Mouse (Mus musculus) MEL (cell line): ENCODE measurements around the gene Adm2. TPM values are rescaled to one million over a fixed set of nuclear protein-coding genes. Genes with fewer than 3 reads are reported as not detected.

Source experiments
- DNase-seq: peaks from one replicate; pipeline ENCODE4 v3.0.0; 2011; ENCODE audit warnings: low read depth, low spot score
- H3K27ac ChIP-seq: 2 replicates; pipeline ENCODE4 v1.5.1; 2012; ENCODE audit warnings: low read depth, mild to moderate bottlenecking, control low read depth, low read length, moderate library complexity; ENCODE audit not compliant: control insufficient read depth
- H3K27me3 ChIP-seq, 2 experiments: fragments of 150-350 bp in 1 of 2; sonication (generic) in 1 of 2; 2 replicates each; pipeline ENCODE4 v1.6.1; 2012; ENCODE audit warnings: low read length in 2 of 2, mild to moderate bottlenecking in 2 of 2, improper control_type of control experiment in 1 of 2, moderate library complexity in 1 of 2; ENCODE audit not compliant: insufficient read depth in 2 of 2, control insufficient read depth in 1 of 2
- H3K36me3 ChIP-seq, 2 experiments: 2 replicates each; pipeline ENCODE4 v1.6.1; 2012 to 2014; ENCODE audit warnings: low read length in 2 of 2, improper control_type of control experiment in 1 of 2, inconsistent platforms in 1 of 2, mild to moderate bottlenecking in 1 of 2; ENCODE audit not compliant: insufficient read depth in 2 of 2, control insufficient read depth in 1 of 2
- H3K4me1 ChIP-seq, 2 experiments: fragments of 150-350 bp in 1 of 2; sonication (generic) in 1 of 2; 2 replicates each; pipeline ENCODE4 v1.6.1; 2012; ENCODE audit warnings: low read length in 2 of 2, improper control_type of control experiment in 1 of 2, mild to moderate bottlenecking in 1 of 2; ENCODE audit not compliant: insufficient read depth in 2 of 2, control insufficient read depth in 1 of 2
- H3K4me3 ChIP-seq, 2 experiments: fragments of 150-350 bp in 1 of 2; sonication (generic) in 1 of 2; 2 replicates each; pipeline ENCODE4 v1.5.1; 2012; ENCODE audit warnings: low read depth in 2 of 2, low read length in 2 of 2, mild to moderate bottlenecking in 2 of 2, moderate library complexity in 2 of 2, control low read depth in 1 of 2, improper control_type of control experiment in 1 of 2; ENCODE audit not compliant: control insufficient read depth in 1 of 2, insufficient read depth in 1 of 2
- H3K79me2 ChIP-seq: 2 replicates; pipeline ENCODE4 v1.6.1; 2012; ENCODE audit warnings: mild to moderate bottlenecking, low read length, moderate library complexity; ENCODE audit not compliant: control insufficient read depth, poor library complexity, insufficient read depth
- H3K9ac ChIP-seq: 2 replicates; pipeline ENCODE4 v1.6.1; 2012; ENCODE audit warnings: low read depth, mild to moderate bottlenecking, control low read depth, low read length, moderate library complexity; ENCODE audit not compliant: control insufficient read depth, poor library complexity, severe bottlenecking
- H3K9me3 ChIP-seq: fragments of 150-350 bp; sonication (generic); replicated peaks from 2 replicates; pipeline ENCODE4 v1.6.1; 2012; ENCODE audit warnings: mild to moderate bottlenecking, low read length, improper control_type of control experiment, moderate library complexity; ENCODE audit not compliant: insufficient read depth
- BHLHE40 ChIP-seq: IDR thresholded peaks from 2 replicates; pipeline ENCODE4 v1.6.1; 2012; ENCODE audit warnings: low read depth, mild to moderate bottlenecking, inconsistent platforms, low read length, improper control_type of control experiment, borderline replicate concordance
- CHD1 ChIP-seq: IDR thresholded peaks from 2 replicates; pipeline ENCODE4 v1.6.1; 2012; ENCODE audit warnings: low read depth, mild to moderate bottlenecking, inconsistent platforms, low read length, improper control_type of control experiment
- CTCF ChIP-seq, 3 experiments: IDR thresholded peaks in 2 of 3; conservative IDR thresholded peaks in 1 of 3; 2 replicates each; pipeline ENCODE4 v1.5.1; 2011 to 2012; ENCODE audit warnings: low read length in 3 of 3, low read depth in 2 of 3, mild to moderate bottlenecking in 2 of 3, improper control_type of control experiment in 1 of 3, inconsistent platforms in 1 of 3, mixed read lengths in 1 of 3, moderate library complexity in 1 of 3; ENCODE audit not compliant: control insufficient read depth in 1 of 3, insufficient read depth in 1 of 3, poor library complexity in 1 of 3, severe bottlenecking in 1 of 3
- E2F4 ChIP-seq: IDR thresholded peaks from 2 replicates; pipeline ENCODE4 v1.6.1; 2011; ENCODE audit warnings: low read depth, low read length, improper control_type of control experiment, borderline replicate concordance
- EP300 ChIP-seq, 2 experiments: IDR thresholded peaks; 2 replicates each; pipeline ENCODE4 v1.6.1; 2011; ENCODE audit warnings: improper control_type of control experiment in 2 of 2, low read length in 2 of 2, low read depth in 1 of 2, mild to moderate bottlenecking in 1 of 2
- ETS1 ChIP-seq: IDR thresholded peaks from 2 replicates; pipeline ENCODE4 v1.6.1; 2012; ENCODE audit warnings: low read depth, mild to moderate bottlenecking, inconsistent platforms, low read length, improper control_type of control experiment, moderate library complexity
- GATA1 ChIP-seq: IDR thresholded peaks from 2 replicates; pipeline ENCODE4 v1.6.1; 2011; ENCODE audit warnings: low read depth, low read length, improper control_type of control experiment
- JUND ChIP-seq: IDR thresholded peaks from 2 replicates; pipeline ENCODE4 v1.6.1; 2011; ENCODE audit warnings: low read depth, mild to moderate bottlenecking, improper control_type of control experiment, low read length
- MAFK ChIP-seq: IDR thresholded peaks from 2 replicates; pipeline ENCODE4 v1.6.1; 2011; ENCODE audit warnings: low read depth, mild to moderate bottlenecking, low read length, improper control_type of control experiment, borderline replicate concordance
- MAX ChIP-seq: IDR thresholded peaks from 2 replicates; pipeline ENCODE4 v1.6.1; 2011; ENCODE audit warnings: low read length, improper control_type of control experiment
- MEF2A ChIP-seq: IDR thresholded peaks from 2 replicates; pipeline ENCODE4 v1.6.1; 2014; ENCODE audit warnings: low read depth, mild to moderate bottlenecking, inconsistent platforms, low read length, improper control_type of control experiment; ENCODE audit not compliant: poor library complexity, insufficient replicate concordance, severe bottlenecking; ENCODE audit errors: extremely low read depth
- MYB ChIP-seq: IDR thresholded peaks from 2 replicates; pipeline ENCODE4 v1.6.1; 2011; ENCODE audit warnings: mild to moderate bottlenecking, low read depth, low read length, improper control_type of control experiment
- MYC ChIP-seq: IDR thresholded peaks from 2 replicates; pipeline ENCODE4 v1.6.1; 2011; ENCODE audit warnings: low read depth, mild to moderate bottlenecking, low read length, improper control_type of control experiment, moderate library complexity
- NRF1 ChIP-seq: IDR thresholded peaks from 2 replicates; pipeline ENCODE4 v1.6.1; 2014; ENCODE audit warnings: low read depth, mild to moderate bottlenecking, inconsistent platforms, low read length, improper control_type of control experiment, moderate library complexity; ENCODE audit not compliant: poor library complexity, insufficient read depth, severe bottlenecking
- POLR2A ChIP-seq, 2 experiments: IDR thresholded peaks; 2 replicates each; pipeline ENCODE4 v1.6.1; 2011 to 2012; ENCODE audit warnings: low read length in 2 of 2, mild to moderate bottlenecking in 2 of 2, control low read depth in 1 of 2, improper control_type of control experiment in 1 of 2, low read depth in 1 of 2, moderate library complexity in 1 of 2; ENCODE audit not compliant: control insufficient read depth in 1 of 2, insufficient read depth in 1 of 2, poor library complexity in 1 of 2
- POLR2AphosphoS5 ChIP-seq: IDR thresholded peaks from 2 replicates; pipeline ENCODE4 v1.6.1; 2012; ENCODE audit warnings: low read depth, borderline replicate concordance, mild to moderate bottlenecking, inconsistent platforms, low read length, moderate library complexity, mixed read lengths
- RAD21 ChIP-seq: IDR thresholded peaks from 2 replicates; pipeline ENCODE4 v1.6.1; 2011; ENCODE audit warnings: mild to moderate bottlenecking, low read depth, low read length, improper control_type of control experiment
- RCOR1 ChIP-seq: IDR thresholded peaks from 2 replicates; pipeline ENCODE4 v1.6.1; 2012; ENCODE audit warnings: low read depth, mild to moderate bottlenecking, inconsistent platforms, low read length, improper control_type of control experiment
- SIN3A ChIP-seq: IDR thresholded peaks from 2 replicates; pipeline ENCODE4 v1.6.1; 2012; ENCODE audit warnings: low read length, improper control_type of control experiment, inconsistent platforms
- UBTF ChIP-seq: IDR thresholded peaks from 2 replicates; pipeline ENCODE4 v1.6.1; 2012; ENCODE audit warnings: low read depth, mild to moderate bottlenecking, inconsistent platforms, low read length, improper control_type of control experiment, moderate library complexity, borderline replicate concordance; ENCODE audit not compliant: insufficient read depth
- USF1 ChIP-seq: IDR thresholded peaks from 2 replicates; pipeline ENCODE4 v1.6.1; 2014; ENCODE audit warnings: low read depth, mild to moderate bottlenecking, inconsistent platforms, low read length, improper control_type of control experiment, moderate library complexity
- USF2 ChIP-seq, 2 experiments: IDR thresholded peaks; 2 replicates each; pipeline ENCODE4 v1.6.1; 2011 to 2012; ENCODE audit warnings: improper control_type of control experiment in 2 of 2, low read length in 2 of 2, borderline replicate concordance in 1 of 2, inconsistent platforms in 1 of 2, low read depth in 1 of 2, mild to moderate bottlenecking in 1 of 2; ENCODE audit not compliant: insufficient read depth in 1 of 2
- ZKSCAN1 ChIP-seq: IDR thresholded peaks from 2 replicates; pipeline ENCODE4 v1.6.1; 2012; ENCODE audit warnings: low read depth, mild to moderate bottlenecking, inconsistent platforms, low read length, improper control_type of control experiment, moderate library complexity
- ZMIZ1 ChIP-seq: IDR thresholded peaks from 2 replicates; pipeline ENCODE4 v1.6.1; 2012; ENCODE audit warnings: low read depth, mild to moderate bottlenecking, inconsistent platforms, low read length, improper control_type of control experiment, moderate library complexity
- ZNF384 ChIP-seq: IDR thresholded peaks from 2 replicates; pipeline ENCODE4 v1.6.1; 2012; ENCODE audit warnings: low read depth, mild to moderate bottlenecking, inconsistent platforms, low read length, improper control_type of control experiment
- polyA plus RNA-seq, 2 experiments: library from polyadenylated mRNA; stranded (reverse) in 1 of 2; unstranded in 1 of 2; fragments of >175 nt in 1 of 2; fragments of >200 nt in 1 of 2; gene quantifications; 2 replicates each; pipeline versions ENCODE4 v1.2.1 to v1.2.4; 2012; ENCODE audit warnings: low replicate concordance in 2 of 2, low read depth in 1 of 2; ENCODE audit not compliant: insufficient read length in 2 of 2, insufficient read depth in 1 of 2, missing spikeins in 1 of 2
- total RNA-seq: library from RNA; depleted of rRNA; stranded (reverse); fragments of 300-350 nt; gene quantifications from 2 replicates; pipeline ENCODE4 v1.2.3, GENCODE M21; 2012

The Adm2 gene
- total and polyA plus RNA-seq, 3 experiments, result 1.4 to 18.2 TPM; not detected in 1

DNA sequence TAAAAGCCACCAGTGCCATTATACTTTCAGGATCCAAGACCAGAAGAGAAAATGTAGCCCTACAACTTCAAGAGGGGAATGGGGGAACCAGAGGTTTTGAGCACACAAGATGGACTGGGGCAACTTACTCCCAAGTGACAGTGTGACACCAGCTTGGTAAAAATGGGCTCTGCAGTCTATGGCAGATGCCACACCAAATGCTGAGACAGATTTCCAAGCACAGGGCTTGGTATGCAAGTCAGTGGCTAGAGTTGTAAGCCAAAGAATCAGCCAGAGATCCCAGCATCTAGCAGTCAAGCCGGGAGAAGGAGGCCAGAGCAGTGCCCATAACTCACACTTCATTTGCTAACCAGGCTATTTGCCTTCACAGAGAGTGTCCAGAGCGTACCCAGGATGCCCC lies 24.8 kb upstream of the Adm2 start:
- Histone ChIP-seq H3K4me3 (no peak overlapping the region), H3K9ac (no peak overlapping the region), H3K36me3 (peaks cover 0 to 2% of the 10 kb centered on the region in 2 experiments; a peak in 2 of 4 replicates), H3K27ac (no peak overlapping the region), H3K9me3 (no peaks in the 10 kb centered on the region), H3K79me2 (no peaks in the 10 kb centered on the region), H3K4me1 (no peaks in the 10 kb centered on the region), H3K27me3 (no peaks in the 10 kb centered on the region)
- DNase-seq, result no peak
- no peak for TF ChIP-seq NRF1

GRCm38 (mm10) chr15:89300180-89300579 lies 22.3 kb upstream of the Adm2 start:
- H3K79me2 ChIP-seq, result no peaks in the 10 kb centered on the region
- no peak for DNase-seq
- H3K4me1 ChIP-seq, result no peaks in the 10 kb centered on the region
- peaks cover 0 to 2% of the 10 kb centered on the region in 2 experiments; a peak in 1 of 4 replicates for H3K36me3 ChIP-seq
- no peak overlapping the region for H3K4me3 ChIP-seq
- H3K9ac ChIP-seq, result no peak overlapping the region
- TF ChIP-seq GATA1, result no peak
- no peak for TF ChIP-seq MAX
- TF ChIP-seq ETS1, result no peak
- TF ChIP-seq RAD21, result no peak
- TF ChIP-seq ZKSCAN1, result no peak
- TF ChIP-seq NRF1, result no peak
- no peak for TF ChIP-seq ZMIZ1
- TF ChIP-seq MYB, result no peak
- TF ChIP-seq EP300 (IDR thresholded peaks at IDR 0.05; ENCODE audit: low read depth in 1 of 2, low read length in 2 of 2), result no peak
- no peak for TF ChIP-seq CHD1
- no peak for TF ChIP-seq RCOR1
- TF ChIP-seq MYC, result no peak
- no peaks in the 10 kb centered on the region for H3K9me3 ChIP-seq
- H3K27ac ChIP-seq, result no peak overlapping the region
- H3K27me3 ChIP-seq, result no peaks in the 10 kb centered on the region

GRCm38 (mm10) chr15:89300600-89300999 lies 21.9 kb upstream of the Adm2 start:
- H3K4me3 ChIP-seq, result no peak overlapping the region
- H3K36me3 ChIP-seq, result peaks cover 0 to 2% of the 10 kb centered on the region in 2 experiments; a peak in 1 of 4 replicates
- DNase-seq, result no peak
- no peaks in the 10 kb centered on the region for H3K9me3 ChIP-seq
- no peaks in the 10 kb centered on the region for H3K27me3 ChIP-seq
- no peaks in the 10 kb centered on the region for H3K4me1 ChIP-seq
- H3K27ac ChIP-seq, result no peak overlapping the region
- no peaks in the 10 kb centered on the region for H3K79me2 ChIP-seq
- H3K9ac ChIP-seq, result no peak overlapping the region
- no peak for TF ChIP-seq ETS1
- TF ChIP-seq POLR2A (IDR thresholded peaks at IDR 0.05; ENCODE audit: control insufficient read depth in 1 of 2, insufficient read depth in 1 of 2, low read depth in 1 of 2, low read length in 2 of 2, poor library complexity in 1 of 2), result no peak
- TF ChIP-seq SIN3A, result no peak
- no peak for TF ChIP-seq JUND
- no peak for TF ChIP-seq USF1
- no peak for TF ChIP-seq ZNF384
- no peak for TF ChIP-seq E2F4
- TF ChIP-seq USF2 (IDR thresholded peaks at IDR 0.05; ENCODE audit: borderline replicate concordance in 1 of 2, insufficient read depth in 1 of 2, low read depth in 1 of 2, low read length in 2 of 2), result no peak
- no peak for TF ChIP-seq MEF2A
- TF ChIP-seq POLR2AphosphoS5, result no peak
- TF ChIP-seq UBTF, result no peak
- TF ChIP-seq CTCF (IDR thresholded peaks at IDR 0.05 in 2 of 3, conservative IDR thresholded peaks at IDR 0.05 in 1 of 3; ENCODE audit: control insufficient read depth in 1 of 3, insufficient read depth in 1 of 3, low read depth in 2 of 3, low read length in 3 of 3, poor library complexity in 1 of 3, severe bottlenecking in 1 of 3), result no peak
- no peak for TF ChIP-seq RCOR1
- TF ChIP-seq NRF1, result no peak
- no peak for TF ChIP-seq MYB
- TF ChIP-seq BHLHE40, result no peak
- no peak for TF ChIP-seq MAFK
